Mouse (Mus musculus): ENCODE results near the gene Fxyd1. TPM values are rescaled to one million over a fixed set of nuclear protein-coding genes. Genes with fewer than 3 reads are reported as not detected.
A peak's percentile ranks its signal among the peaks of the same experiment; 100 is the strongest.

Gene Fxyd1
- polyA plus RNA-seq, 1 experiment from 2014 or later, result 80.1 TPM

GRCm38 (mm10) chr7:31057730-31058129 is 731 bp upstream of the Fxyd1 start:
- Histone ChIP-seq H3K4me3 (replicated peaks) (no peak overlapping the region), H3K4me1 (replicated peaks) (peaks cover 30% of the 10 kb centered on the region), H3K9me3 (no peaks in the 10 kb centered on the region), H3K27me3 (replicated peaks) (peaks cover 8% of the 10 kb centered on the region), H3K4me2 (replicated peaks) (no peak overlapping the region), H3K36me3 (no peaks in the 10 kb centered on the region), H3K9ac (no peak overlapping the region), H3K27ac (no peak overlapping the region)
- ATAC-seq, result no peak
- 75% methylated on average over 5 of the region's 5 CpGs for WGBS

DNA sequence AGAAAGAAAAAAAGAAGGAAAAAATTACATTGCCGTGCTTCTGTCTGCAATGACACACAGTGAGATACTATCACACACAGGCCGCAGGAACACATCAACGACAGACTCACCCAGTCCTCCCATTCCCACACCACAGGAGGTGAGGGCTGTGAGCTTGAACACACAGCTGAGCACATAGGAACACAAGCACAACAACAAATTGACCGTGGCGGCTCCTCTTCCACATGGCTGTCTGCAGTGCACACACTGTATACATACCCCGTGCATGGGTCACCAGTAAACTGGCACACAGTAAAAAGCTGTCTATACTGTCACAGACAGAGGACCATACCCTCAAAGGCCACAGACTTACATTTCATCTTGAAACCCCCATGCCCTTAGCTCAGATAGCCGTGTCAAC is 551 bp downstream of the Fxyd1 start:
- Histone ChIP-seq H3K4me3 (replicated peaks) (no peak overlapping the region), H3K4me1 (replicated peaks) (peaks cover 43% of the 10 kb centered on the region), H3K27ac (no peak overlapping the region), H3K9me3 (no peaks in the 10 kb centered on the region), H3K27me3 (replicated peaks) (peaks cover 21% of the 10 kb centered on the region), H3K4me2 (replicated peaks) (no peak overlapping the region), H3K9ac (no peak overlapping the region), H3K36me3 (no peaks in the 10 kb centered on the region)
- no peak for ATAC-seq
- WGBS, result 72% methylated on average over 7 of the region's 7 CpGs

- Histone ChIP-seq H3K27ac (no peak overlapping the region), H3K27me3 (replicated peaks) (peaks cover 27% of the 10 kb centered on the region), H3K4me1 (replicated peaks) (peaks cover 48% of the 10 kb centered on the region), H3K4me3 (replicated peaks) (no peak overlapping the region), H3K9me3 (no peaks in the 10 kb centered on the region), H3K4me2 (replicated peaks) (no peak overlapping the region), H3K36me3 (no peaks in the 10 kb centered on the region), H3K9ac (no peak overlapping the region)
- WGBS, result 21% methylated on average over 3 of the region's 4 CpGs
- ATAC-seq, result no peak
Observed at GRCm38 (mm10) chr7:31055883-31056282, 1.1 kb downstream of the Fxyd1 start.

- Histone ChIP-seq H3K4me3 (replicated peaks) (peak overlapping the region; percentile 34), H3K9me3 (no peaks in the 10 kb centered on the region), H3K27me3 (replicated peaks) (peaks cover 31% of the 10 kb centered on the region), H3K4me2 (replicated peaks) (peak overlapping the region; percentile 54), H3K27ac (peak overlapping the region; percentile 71), H3K9ac (peak overlapping the region; percentile 30), H3K4me1 (replicated peaks) (peaks cover 53% of the 10 kb centered on the region), H3K36me3 (no peaks in the 10 kb centered on the region)
- 15% methylated on average over 10 of the region's 10 CpGs for WGBS
- peak; percentile 79 for ATAC-seq
Observed at GRCm38 (mm10) chr7:31055354-31055824, 1.6 kb downstream of the Fxyd1 start.

GRCm38 (mm10) chr7:31054661-31055320 is 2.2 kb downstream of the Fxyd1 start:
- Histone ChIP-seq H3K4me1 (replicated peaks) (peaks cover 59% of the 10 kb centered on the region), H3K4me3 (replicated peaks) (peak overlapping the region; percentile 34), H3K9ac (peak overlapping the region; percentile 30; the same call in 1 of the 2 replicates), H3K4me2 (replicated peaks) (peak overlapping the region; percentile 54), H3K9me3 (no peaks in the 10 kb centered on the region), H3K27ac (peak overlapping the region; percentile 71), H3K27me3 (replicated peaks) (peaks cover 37% of the 10 kb centered on the region), H3K36me3 (no peaks in the 10 kb centered on the region)
- no peak for ATAC-seq
- 51% methylated on average over 11 of the region's 11 CpGs for WGBS

GRCm38 (mm10) chr7:31053882-31054447 is 3.0 kb downstream of the Fxyd1 start:
- Histone ChIP-seq H3K27me3 (replicated peaks) (peaks cover 44% of the 10 kb centered on the region), H3K9ac (no peak overlapping the region), H3K27ac (no peak overlapping the region), H3K9me3 (no peaks in the 10 kb centered on the region), H3K4me2 (replicated peaks) (peak overlapping the region; percentile 49; the same call in 1 of the 2 replicates), H3K4me3 (replicated peaks) (no peak overlapping the region), H3K36me3 (no peaks in the 10 kb centered on the region), H3K4me1 (replicated peaks) (peaks cover 59% of the 10 kb centered on the region)
- no peak for ATAC-seq
- WGBS, result 34% methylated on average over 10 of the region's 10 CpGs

DNA sequence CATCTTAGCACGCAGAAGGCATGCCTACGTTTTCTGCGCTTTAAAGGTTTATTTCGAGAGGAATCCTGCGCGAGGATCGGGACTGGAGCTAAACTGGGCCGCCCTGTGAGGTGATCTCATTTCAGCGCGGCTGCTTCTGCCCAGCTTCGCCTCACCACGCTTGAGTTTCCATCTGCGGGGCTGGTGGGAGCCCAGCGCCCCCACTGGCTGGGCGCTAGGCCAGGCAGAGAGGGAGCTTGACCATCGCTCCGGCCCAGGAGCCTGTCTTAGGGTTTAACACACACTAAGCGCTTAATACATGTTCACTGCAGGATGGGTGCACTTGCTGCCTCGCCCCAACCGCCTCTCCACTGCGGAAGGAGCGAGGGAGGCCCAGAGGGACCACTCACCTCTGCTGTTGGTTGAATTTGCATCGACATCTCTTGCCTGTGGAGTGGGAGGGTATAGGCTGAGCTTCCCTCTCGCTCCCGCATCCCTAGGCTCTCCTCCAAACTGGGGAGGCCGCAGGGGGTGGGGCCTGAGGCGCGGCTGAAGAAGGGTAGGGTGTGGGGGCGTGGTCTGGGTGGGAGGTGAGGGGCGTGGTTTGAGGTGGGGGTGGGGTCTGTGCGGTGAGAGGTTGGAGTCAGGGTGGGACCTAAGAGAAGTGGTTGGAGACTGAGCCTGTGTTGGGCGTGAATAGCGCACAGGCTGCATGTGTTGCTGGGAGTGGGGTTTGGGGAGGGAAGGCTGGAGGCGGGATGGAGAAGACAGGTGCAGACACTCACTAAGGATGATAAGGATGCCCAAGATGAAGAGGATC is 4.2 kb downstream of the Fxyd1 start:
- 5% methylated on average over 34 of the region's 34 CpGs for WGBS
- Histone ChIP-seq H3K9ac (no peak overlapping the region), H3K4me3 (replicated peaks) (peak overlapping the region; percentile 14), H3K27ac (no peak overlapping the region), H3K9me3 (no peaks in the 10 kb centered on the region), H3K27me3 (replicated peaks) (peaks cover 44% of the 10 kb centered on the region), H3K4me2 (replicated peaks) (peak overlapping the region; percentile 49), H3K36me3 (no peaks in the 10 kb centered on the region), H3K4me1 (replicated peaks) (peaks cover 57% of the 10 kb centered on the region)
- ATAC-seq, result peak; percentile 28

DNA sequence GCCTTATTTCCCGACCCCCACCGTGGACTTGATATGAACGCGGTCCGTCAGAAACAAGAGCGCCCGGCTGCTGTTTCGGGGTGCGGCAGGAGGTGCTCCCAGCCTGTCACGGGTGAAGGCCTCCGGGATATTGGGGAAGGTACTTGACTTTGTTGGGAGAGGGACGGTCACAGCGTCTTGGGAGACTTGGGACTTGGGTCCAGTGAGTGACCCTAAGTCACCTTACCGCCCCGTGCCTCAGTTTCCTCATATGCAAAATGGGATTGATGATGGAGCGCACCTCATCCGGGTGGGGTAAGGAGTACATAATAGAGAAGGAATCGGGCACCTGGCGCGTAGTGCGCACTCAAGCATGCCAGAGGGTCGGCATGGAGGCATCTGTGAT is 4.8 kb downstream of the Fxyd1 start:
- 8% methylated on average over 22 of the region's 22 CpGs for WGBS
- Histone ChIP-seq H3K4me1 (replicated peaks) (peaks cover 57% of the 10 kb centered on the region), H3K27me3 (replicated peaks) (peaks cover 44% of the 10 kb centered on the region), H3K4me3 (replicated peaks) (peak overlapping the region; percentile 14), H3K9ac (no peak overlapping the region), H3K4me2 (replicated peaks) (peak overlapping the region; percentile 49), H3K27ac (no peak overlapping the region), H3K36me3 (no peaks in the 10 kb centered on the region), H3K9me3 (no peaks in the 10 kb centered on the region)
- no peak for ATAC-seq

DNA sequence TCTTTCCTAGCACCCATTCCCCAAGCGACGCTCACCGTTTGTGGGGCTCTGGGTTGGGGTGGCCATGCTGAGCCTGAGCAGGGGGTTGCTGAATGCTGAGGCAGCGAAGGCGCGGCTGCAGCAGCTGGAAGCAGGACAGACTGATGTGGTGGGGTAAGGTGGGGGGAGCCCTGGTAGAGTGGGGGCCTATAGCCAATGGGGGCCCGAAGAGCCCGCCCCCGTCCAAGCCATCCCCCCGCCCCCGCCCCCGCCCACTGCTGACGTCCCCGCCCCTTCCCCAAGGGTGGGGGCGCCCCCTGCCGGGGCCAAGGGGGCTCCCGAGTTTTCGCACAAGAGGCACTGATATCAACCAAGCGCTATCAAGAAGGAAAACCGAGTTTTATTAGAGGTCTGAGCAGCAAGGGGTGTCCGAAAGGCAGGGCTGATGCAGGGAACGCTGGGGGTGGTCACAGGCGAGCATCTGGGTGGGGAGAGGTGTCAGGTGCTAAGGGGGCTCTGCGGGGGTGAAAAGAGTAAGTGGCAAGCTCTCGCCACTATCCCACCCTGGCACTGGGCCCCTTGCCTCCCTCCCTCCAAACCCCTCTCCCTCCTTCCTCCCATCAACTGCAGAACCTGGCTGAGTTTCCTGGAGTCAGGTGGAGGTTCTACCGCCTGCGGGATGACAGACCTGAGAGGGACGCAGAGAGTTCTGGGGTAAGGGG is 5.5 kb downstream of the Fxyd1 start, which contains the start of gene Fxyd7:
TSS of gene Fxyd7 (minus strand) at position 147 of the 701 bp plus-strand sequence.
- peaks cover 57% of the 10 kb centered on the region for H3K4me1 ChIP-seq (replicated peaks)
- H3K9me3 ChIP-seq, result no peaks in the 10 kb centered on the region
- ATAC-seq, result no peak
- 1% methylated on average over 27 of the region's 28 CpGs for WGBS
- peaks cover 44% of the 10 kb centered on the region for H3K27me3 ChIP-seq (replicated peaks)
- H3K4me2 ChIP-seq (replicated peaks), result peak within 1 kb of the TSS; percentile 49
- no peak within 1 kb of the TSS for H3K9ac ChIP-seq
- H3K27ac ChIP-seq, result no peak within 1 kb of the TSS
- H3K36me3 ChIP-seq, result no peaks in the 10 kb centered on the region
- peak within 1 kb of the TSS; percentile 19 for H3K4me3 ChIP-seq (replicated peaks)

- Histone ChIP-seq H3K27ac (no peak overlapping the region), H3K9ac (no peak overlapping the region), H3K36me3 (no peaks in the 10 kb centered on the region), H3K4me2 (replicated peaks) (peak overlapping the region; percentile 49), H3K27me3 (replicated peaks) (peaks cover 44% of the 10 kb centered on the region), H3K4me3 (replicated peaks) (peak overlapping the region; percentile 19), H3K4me1 (replicated peaks) (peaks cover 57% of the 10 kb centered on the region), H3K9me3 (no peaks in the 10 kb centered on the region)
- no peak for ATAC-seq
- 5% methylated on average over 9 of the region's 9 CpGs for WGBS
Observed at GRCm38 (mm10) chr7:31050921-31051320, 6.1 kb downstream of the Fxyd1 start.

DNA sequence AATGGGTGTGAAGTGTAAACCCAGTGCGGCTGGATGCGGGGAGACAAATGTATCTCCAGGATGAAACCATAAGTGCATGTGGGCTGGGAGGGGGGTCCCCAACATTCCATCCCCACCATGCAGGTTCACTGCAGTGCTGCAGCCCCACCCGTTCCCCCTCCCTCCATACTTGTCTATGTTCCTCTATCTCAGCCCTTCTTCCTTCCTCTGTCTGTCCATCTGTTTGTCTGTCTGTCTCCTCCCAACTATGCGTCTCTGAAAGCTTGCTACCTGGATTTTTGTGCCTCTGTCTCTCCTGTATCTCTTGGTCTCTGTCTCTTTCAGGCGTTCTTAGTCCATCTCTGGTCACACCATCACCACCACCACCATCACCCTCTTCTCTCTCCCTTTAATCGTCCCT is 6.5 kb downstream of the Fxyd1 start:
- no peak overlapping the region for H3K9ac ChIP-seq
- no peaks in the 10 kb centered on the region for H3K9me3 ChIP-seq
- ATAC-seq, result no peak
- H3K27me3 ChIP-seq (replicated peaks), result peaks cover 44% of the 10 kb centered on the region
- H3K36me3 ChIP-seq, result no peaks in the 10 kb centered on the region
- no peak overlapping the region for H3K27ac ChIP-seq
- peak overlapping the region; percentile 49 for H3K4me2 ChIP-seq (replicated peaks)
- peaks cover 56% of the 10 kb centered on the region for H3K4me1 ChIP-seq (replicated peaks)
- WGBS, result 4% methylated on average over 6 of the region's 6 CpGs
- peak overlapping the region; percentile 19 for H3K4me3 ChIP-seq (replicated peaks)

- Histone ChIP-seq H3K27ac (no peak overlapping the region), H3K9me3 (no peaks in the 10 kb centered on the region), H3K4me1 (replicated peaks) (peaks cover 52% of the 10 kb centered on the region), H3K36me3 (no peaks in the 10 kb centered on the region), H3K4me3 (replicated peaks) (0 out of 2 replicates have a peak overlapping the region, but pooled peaks have one; percentile 16), H3K9ac (no peak overlapping the region), H3K4me2 (replicated peaks) (peak overlapping the region; percentile 49), H3K27me3 (replicated peaks) (peaks cover 44% of the 10 kb centered on the region)
- 0 out of 2 replicates have a peak, but pooled peaks have one; percentile 16 for ATAC-seq
- 3% methylated on average over 13 of the region's 15 CpGs for WGBS
Observed at GRCm38 (mm10) chr7:31049846-31050281, 7.1 kb downstream of the Fxyd1 start.
